Mouse (Mus musculus) testis, adult 2 months (tissue): ENCODE data around the gene Gck.

Experiments
- CTCF ChIP-seq: fragments of 200-500 bp; IDR thresholded peaks from 2 replicates; pipeline ENCODE4 v1.5.1; 2012; ENCODE audit warnings: low read depth, mild to moderate bottlenecking, inconsistent platforms, low read length, moderate library complexity; ENCODE audit not compliant: control insufficient read depth, insufficient read depth, insufficient replicate concordance
- POLR2A ChIP-seq: fragments of 200-500 bp; IDR thresholded peaks from 2 replicates; pipeline ENCODE4 v1.6.1; 2012; ENCODE audit warnings: low read depth, mild to moderate bottlenecking, inconsistent platforms, low read length, moderate library complexity; ENCODE audit not compliant: control insufficient read depth

GRCm38 (mm10) chr11:5877421-5877820 lies 72.5 kb downstream of the Gck start:
- TF ChIP-seq POLR2A = no peak
- no peak for TF ChIP-seq CTCF
